Mouse (Mus musculus) ES-Bruce4 (cell line): ENCODE results near the gene Il21. TPM values are rescaled to one million over a fixed set of nuclear protein-coding genes. Genes with fewer than 3 reads are reported as not detected.

Source experiments
- H3K27ac ChIP-seq: 2 replicates; pipeline ENCODE4 v1.5.1; 2012; ENCODE audit warnings: low read length, inconsistent platforms; ENCODE audit not compliant: insufficient read depth
- H3K27me3 ChIP-seq: 2 replicates; pipeline ENCODE4 v1.6.1; 2012; ENCODE audit warnings: mild to moderate bottlenecking, low read length, inconsistent platforms; ENCODE audit not compliant: control insufficient read depth, poor library complexity, insufficient read depth, severe bottlenecking
- H3K36me3 ChIP-seq: 2 replicates; pipeline ENCODE4 v1.6.1; 2012; ENCODE audit warnings: inconsistent platforms, mild to moderate bottlenecking, low read length, moderate library complexity; ENCODE audit not compliant: control insufficient read depth, poor library complexity, insufficient read depth, severe bottlenecking
- H3K4me1 ChIP-seq: one replicate; pipeline ENCODE4 v1.8.1; 2011; ENCODE audit warnings: low read length; ENCODE audit not compliant: control insufficient read depth, insufficient read depth
- H3K4me3 ChIP-seq: 2 replicates; pipeline ENCODE4 v1.5.1; 2011; ENCODE audit warnings: low read depth, mild to moderate bottlenecking, low read length
- H3K9ac ChIP-seq: 2 replicates; pipeline ENCODE4 v1.6.1; 2012; ENCODE audit warnings: low read depth, mild to moderate bottlenecking, inconsistent platforms; ENCODE audit not compliant: poor library complexity, severe bottlenecking
- H3K9me3 ChIP-seq: replicated peaks from 2 replicates; pipeline ENCODE4 v1.6.1; 2012; ENCODE audit warnings: mild to moderate bottlenecking, low read length, inconsistent platforms; ENCODE audit not compliant: control insufficient read depth, poor library complexity, insufficient read depth, severe bottlenecking
- CTCF ChIP-seq: IDR thresholded peaks from one replicate; pipeline ENCODE4 v1.8.1; 2011; ENCODE audit warnings: low read depth, low read length
- EP300 ChIP-seq: IDR thresholded peaks from 2 replicates; pipeline ENCODE4 v1.6.1; 2011; ENCODE audit warnings: low read depth, low read length; ENCODE audit not compliant: insufficient read depth
- POLR2A ChIP-seq: IDR thresholded peaks from one replicate; pipeline ENCODE4 v1.8.1; 2011; ENCODE audit warnings: low read length; ENCODE audit not compliant: insufficient read depth
- polyA plus RNA-seq: library from polyadenylated mRNA; stranded (reverse); fragments of >200 nt; gene quantifications from 2 replicates; pipeline ENCODE4 v1.2.4, GENCODE M21; 2011; ENCODE audit warnings: low read depth; ENCODE audit not compliant: missing spikeins, insufficient read depth, insufficient read length

The Il21 gene
- polyA plus RNA-seq, result not detected in 2 replicates

- Histone ChIP-seq H3K27me3 (no peaks in the 10 kb centered on the region), H3K9me3 (no peaks in the 10 kb centered on the region), H3K27ac (no peak within 1 kb of the TSS), H3K4me3 (no peak within 1 kb of the TSS), H3K36me3 (no peaks in the 10 kb centered on the region), H3K9ac (no peak within 1 kb of the TSS), H3K4me1 (no peaks in the 10 kb centered on the region)
- TF ChIP-seq POLR2A (no peak), EP300 (no peak)
These were observed at the start of gene Il21 for GRCm38 (mm10) chr3:37232586-37233222. TSS of gene Il21 (minus strand) at chr3:37232636.

GRCm38 (mm10) chr3:37280871-37281270 is 48.4 kb upstream of the Il21 start:
- TF ChIP-seq EP300, result no peak
- TF ChIP-seq CTCF, result no peak
- no peak for TF ChIP-seq POLR2A
- Histone ChIP-seq H3K36me3 (no peaks in the 10 kb centered on the region), H3K9me3 (no peaks in the 10 kb centered on the region), H3K27me3 (no peaks in the 10 kb centered on the region), H3K4me1 (no peaks in the 10 kb centered on the region), H3K9ac (no peak overlapping the region), H3K4me3 (no peak overlapping the region), H3K27ac (no peak overlapping the region)

GRCm38 (mm10) chr3:37280221-37280620 is 47.8 kb upstream of the Il21 start:
- no peak for TF ChIP-seq CTCF
- no peak for TF ChIP-seq EP300
- TF ChIP-seq POLR2A, result no peak
- Histone ChIP-seq H3K4me3 (no peak overlapping the region), H3K9ac (no peak overlapping the region), H3K36me3 (no peaks in the 10 kb centered on the region), H3K27ac (no peak overlapping the region), H3K27me3 (no peaks in the 10 kb centered on the region), H3K4me1 (no peaks in the 10 kb centered on the region), H3K9me3 (no peaks in the 10 kb centered on the region)

DNA sequence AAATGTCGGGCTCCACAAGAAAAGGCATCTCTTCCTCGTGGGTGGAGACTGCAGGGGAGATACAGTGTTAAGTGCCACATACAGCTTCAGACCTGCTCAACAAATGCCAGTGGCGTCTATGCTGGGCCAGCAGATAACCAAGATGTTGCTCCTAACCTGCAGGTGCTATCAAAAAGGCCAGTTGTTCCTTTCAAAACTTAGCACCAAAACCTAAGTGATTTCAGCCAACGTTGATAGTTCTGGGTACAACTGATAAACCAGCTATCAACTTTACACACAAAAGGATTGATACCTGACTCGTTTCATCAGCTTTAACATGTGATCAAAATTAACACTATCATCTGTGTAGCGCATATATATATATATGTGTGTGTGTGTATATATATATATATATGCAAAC is 42.2 kb upstream of the Il21 start:
- TF ChIP-seq CTCF, result no peak
- TF ChIP-seq POLR2A, result no peak
- TF ChIP-seq EP300, result no peak
- no peaks in the 10 kb centered on the region for H3K27me3 ChIP-seq
- H3K36me3 ChIP-seq, result no peaks in the 10 kb centered on the region
- no peak overlapping the region for H3K9ac ChIP-seq
- no peaks in the 10 kb centered on the region for H3K4me1 ChIP-seq
- no peaks in the 10 kb centered on the region for H3K9me3 ChIP-seq
- no peak overlapping the region for H3K4me3 ChIP-seq
- no peak overlapping the region for H3K27ac ChIP-seq

- Histone ChIP-seq H3K27ac (no peak overlapping the region), H3K4me1 (no peaks in the 10 kb centered on the region), H3K36me3 (no peaks in the 10 kb centered on the region), H3K27me3 (no peaks in the 10 kb centered on the region), H3K9me3 (no peaks in the 10 kb centered on the region), H3K9ac (no peak overlapping the region), H3K4me3 (no peak overlapping the region)
- TF ChIP-seq EP300, result no peak
- no peak for TF ChIP-seq CTCF
- no peak for TF ChIP-seq POLR2A
These were observed 40.7 kb upstream of the Il21 start for GRCm38 (mm10) chr3:37273092-37273491.

GRCm38 (mm10) chr3:37271209-37271608 is 38.8 kb upstream of the Il21 start:
- peak; percentile 73 for TF ChIP-seq CTCF
- no peak for TF ChIP-seq POLR2A
- Histone ChIP-seq H3K27ac (no peak overlapping the region), H3K36me3 (no peaks in the 10 kb centered on the region), H3K4me1 (no peaks in the 10 kb centered on the region), H3K9ac (no peak overlapping the region), H3K4me3 (no peak overlapping the region), H3K9me3 (no peaks in the 10 kb centered on the region), H3K27me3 (no peaks in the 10 kb centered on the region)
